Mouse (Mus musculus): ENCODE data around the gene Fbxl15.

DNA sequence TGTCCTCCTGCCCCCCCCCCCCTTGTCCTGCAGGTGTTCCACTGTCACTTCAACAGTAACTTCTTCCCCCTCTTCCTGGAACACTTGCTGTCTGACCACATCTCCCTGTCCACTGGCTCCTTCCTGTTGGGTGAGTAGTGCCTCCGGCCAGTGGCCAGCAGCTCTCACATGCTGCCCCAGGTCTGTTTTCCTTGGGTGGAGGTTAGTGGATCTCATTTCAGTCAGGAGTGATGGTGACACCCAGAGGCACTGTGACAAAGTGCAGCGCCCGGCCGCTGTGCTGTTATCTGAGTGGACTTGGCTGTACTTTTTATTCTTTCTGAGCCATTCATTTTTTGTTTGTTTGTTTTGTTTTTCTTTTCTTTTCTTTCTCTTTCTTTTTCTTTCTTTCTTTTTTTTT, 41.2 kb downstream of the Fbxl15 start:
- TF ChIP-seq CTCF (IDR thresholded peaks at IDR 0.05; ENCODE audit: control insufficient read depth, insufficient read depth, insufficient read length) (peak; percentile 64), MYOG (IDR thresholded peaks at IDR 0.05; ENCODE audit: control insufficient read depth, extremely low read depth, insufficient read length) (no peak), CEBPB (IDR thresholded peaks at IDR 0.05; ENCODE audit: low read depth) (no peak), MAX (IDR thresholded peaks at IDR 0.05) (no peak), USF1 (IDR thresholded peaks at IDR 0.05; ENCODE audit: low read depth) (no peak)
